Mouse (Mus musculus): Measurements from ENCODE around the gene Gm21905. TPM values are rescaled to one million over a fixed set of nuclear protein-coding genes. Genes with fewer than 3 reads are reported as not detected.
A peak's percentile ranks its signal among the peaks of the same experiment; 100 is the strongest.

Gm21905 gene
- polyA plus RNA-seq (2012; ENCODE audit: insufficient read depth, low replicate concordance): not detected in 2 replicates

DNA sequence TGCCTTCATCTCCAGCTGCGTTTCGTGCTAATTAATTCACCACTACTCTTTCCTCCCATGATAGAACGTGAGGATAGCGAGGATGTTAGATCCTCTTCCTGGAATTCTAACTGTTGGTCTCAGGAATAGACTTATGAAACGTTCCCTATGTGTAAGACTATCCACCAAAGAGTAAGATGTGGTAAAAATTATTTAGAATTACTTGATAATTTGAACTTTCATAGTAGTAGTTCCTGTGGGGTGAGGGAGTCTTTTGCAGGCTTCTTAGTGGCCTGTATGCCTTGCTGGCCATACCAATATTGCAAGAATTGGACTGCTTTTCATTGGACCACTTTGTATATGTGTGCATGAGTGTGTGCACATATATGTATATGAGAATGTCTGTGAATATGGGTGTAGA, at the start of gene Gm21905:
Gene Gm21905 (minus strand): TSS at position 101 of the 400 bp plus-strand sequence.
- H3K4me1 ChIP-seq: peaks cover 63% of the 10 kb centered on the region
- no peaks in the 10 kb centered on the region for H3K9me3 ChIP-seq
- no peak for TF ChIP-seq GATA1 (IDR thresholded peaks at IDR 0.05; ENCODE audit: borderline replicate concordance, low read length)
- no peaks in the 10 kb centered on the region for H3K27me3 ChIP-seq (replicated peaks)
- no peak within 1 kb of the TSS for H3K4me3 ChIP-seq (replicated peaks)
- no peaks in the 10 kb centered on the region for H3K36me3 ChIP-seq (replicated peaks; ENCODE audit: low read length)

- H3K4me1 ChIP-seq: peaks cover 7% of the 10 kb centered on the region; the same call in 1 of the 2 replicates
- no peaks in the 10 kb centered on the region for H3K36me3 ChIP-seq (replicated peaks; ENCODE audit: low read length)
- H3K9me3 ChIP-seq: no peaks in the 10 kb centered on the region
- TF ChIP-seq GATA1 (IDR thresholded peaks at IDR 0.05; ENCODE audit: borderline replicate concordance, low read length) (no peak), FLI1 (IDR thresholded peaks at IDR 0.05; ENCODE audit: low read length) (no peak)
- H3K4me3 ChIP-seq (replicated peaks): no peak overlapping the region
- H3K27me3 ChIP-seq (replicated peaks): no peaks in the 10 kb centered on the region
These were observed 44.2 kb upstream of the Gm21905 start for GRCm38 (mm10) chr5:67990426-67990825.

- H3K36me3 ChIP-seq (replicated peaks; ENCODE audit: low read length): no peaks in the 10 kb centered on the region
- peak overlapping the region; percentile 28 for H3K4me3 ChIP-seq (replicated peaks)
- peaks cover 2% of the 10 kb centered on the region for H3K27me3 ChIP-seq (replicated peaks)
- peaks cover 26% of the 10 kb centered on the region for H3K4me1 ChIP-seq
- no peak for TF ChIP-seq GATA1 (IDR thresholded peaks at IDR 0.05; ENCODE audit: borderline replicate concordance, low read length)
- TF ChIP-seq FLI1 (IDR thresholded peaks at IDR 0.05; ENCODE audit: low read length): no peak
- no peaks in the 10 kb centered on the region for H3K9me3 ChIP-seq
These were observed 35.8 kb upstream of the Gm21905 start for GRCm38 (mm10) chr5:67981946-67982526.

- Histone ChIP-seq H3K4me1 (peaks cover 9% of the 10 kb centered on the region), H3K4me3 (replicated peaks) (no peak overlapping the region), H3K36me3 (replicated peaks; ENCODE audit: low read length) (no peaks in the 10 kb centered on the region), H3K9me3 (no peaks in the 10 kb centered on the region), H3K27me3 (replicated peaks) (no peaks in the 10 kb centered on the region)
- TF ChIP-seq GATA1 (IDR thresholded peaks at IDR 0.05; ENCODE audit: borderline replicate concordance, low read length) (no peak), FLI1 (IDR thresholded peaks at IDR 0.05; ENCODE audit: low read length) (no peak)
These were observed 23.3 kb upstream of the Gm21905 start for GRCm38 (mm10) chr5:67969536-67969935.

- no peaks in the 10 kb centered on the region for H3K9me3 ChIP-seq
- no peaks in the 10 kb centered on the region for H3K36me3 ChIP-seq (replicated peaks; ENCODE audit: low read length)
- peaks cover 16% of the 10 kb centered on the region for H3K4me1 ChIP-seq
- TF ChIP-seq GATA1 (IDR thresholded peaks at IDR 0.05; ENCODE audit: borderline replicate concordance, low read length): no peak
- TF ChIP-seq FLI1 (IDR thresholded peaks at IDR 0.05; ENCODE audit: low read length): no peak
- no peak overlapping the region for H3K4me3 ChIP-seq (replicated peaks)
- H3K27me3 ChIP-seq (replicated peaks): no peaks in the 10 kb centered on the region
These were observed 15.7 kb upstream of the Gm21905 start for GRCm38 (mm10) chr5:67961708-67962629.

GRCm38 (mm10) chr5:67955486-67955885, 9.3 kb upstream of the Gm21905 start:
- Histone ChIP-seq H3K4me1 (peaks cover 4% of the 10 kb centered on the region; the same call in 1 of the 2 replicates), H3K36me3 (replicated peaks; ENCODE audit: low read length) (no peaks in the 10 kb centered on the region), H3K9me3 (peaks cover 5% of the 10 kb centered on the region; the same call in 1 of the 2 replicates), H3K27me3 (replicated peaks) (no peaks in the 10 kb centered on the region), H3K4me3 (replicated peaks) (no peak overlapping the region)
- TF ChIP-seq FLI1 (IDR thresholded peaks at IDR 0.05; ENCODE audit: low read length) (no peak), GATA1 (IDR thresholded peaks at IDR 0.05; ENCODE audit: borderline replicate concordance, low read length) (no peak)

DNA sequence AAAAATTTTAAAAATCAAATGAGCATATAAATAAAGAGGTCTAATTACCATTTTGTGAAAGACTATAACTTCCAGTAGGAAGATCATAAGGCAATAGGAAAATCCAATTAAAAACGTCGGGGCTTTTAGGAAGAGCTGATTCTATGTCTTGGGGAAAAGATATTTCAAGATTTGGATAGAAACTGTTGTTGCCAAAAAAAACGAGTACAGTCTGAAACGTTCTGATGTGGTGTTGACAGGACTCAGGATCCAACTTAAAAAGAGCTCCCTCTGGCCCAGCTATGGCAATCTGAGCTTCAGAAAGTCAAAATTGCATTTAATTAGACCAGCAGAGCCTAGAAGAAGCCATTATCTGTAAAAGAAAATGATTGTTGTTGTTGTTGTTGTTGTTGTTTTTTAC, 7.9 kb upstream of the Gm21905 start:
- no peak for TF ChIP-seq GATA1 (IDR thresholded peaks at IDR 0.05; ENCODE audit: borderline replicate concordance, low read length)
- Histone ChIP-seq H3K4me3 (replicated peaks) (no peak overlapping the region), H3K36me3 (replicated peaks; ENCODE audit: low read length) (no peaks in the 10 kb centered on the region), H3K9me3 (peaks cover 5% of the 10 kb centered on the region; the same call in 1 of the 2 replicates), H3K4me1 (peaks cover 3% of the 10 kb centered on the region; the same call in 1 of the 2 replicates), H3K27me3 (replicated peaks) (no peaks in the 10 kb centered on the region)

DNA sequence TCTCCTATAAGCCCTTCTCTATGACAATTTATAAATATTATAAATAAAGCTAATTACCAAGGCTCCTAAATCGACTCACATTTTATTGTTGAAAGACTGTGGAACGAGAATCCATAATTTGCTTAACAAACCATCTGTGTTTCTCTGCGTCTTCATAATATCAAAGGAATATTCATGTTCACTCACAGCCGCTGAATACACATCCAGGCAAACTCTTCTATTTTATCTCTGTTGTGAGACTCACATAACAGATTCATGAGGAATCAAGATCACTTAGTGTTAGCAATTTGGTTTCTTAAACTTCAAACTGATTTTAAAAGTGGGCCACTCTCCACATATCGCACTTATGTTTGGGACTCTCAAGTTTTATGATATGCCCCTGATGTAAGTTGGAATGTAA, 1.9 kb upstream of the Gm21905 start:
- Histone ChIP-seq H3K9me3 (no peaks in the 10 kb centered on the region), H3K27me3 (replicated peaks) (no peaks in the 10 kb centered on the region), H3K4me1 (peaks cover 45% of the 10 kb centered on the region), H3K36me3 (replicated peaks; ENCODE audit: low read length) (no peaks in the 10 kb centered on the region), H3K4me3 (replicated peaks) (no peak overlapping the region)
- TF ChIP-seq GATA1 (IDR thresholded peaks at IDR 0.05; ENCODE audit: borderline replicate concordance, low read length) (no peak), FLI1 (IDR thresholded peaks at IDR 0.05; ENCODE audit: low read length) (no peak)

DNA sequence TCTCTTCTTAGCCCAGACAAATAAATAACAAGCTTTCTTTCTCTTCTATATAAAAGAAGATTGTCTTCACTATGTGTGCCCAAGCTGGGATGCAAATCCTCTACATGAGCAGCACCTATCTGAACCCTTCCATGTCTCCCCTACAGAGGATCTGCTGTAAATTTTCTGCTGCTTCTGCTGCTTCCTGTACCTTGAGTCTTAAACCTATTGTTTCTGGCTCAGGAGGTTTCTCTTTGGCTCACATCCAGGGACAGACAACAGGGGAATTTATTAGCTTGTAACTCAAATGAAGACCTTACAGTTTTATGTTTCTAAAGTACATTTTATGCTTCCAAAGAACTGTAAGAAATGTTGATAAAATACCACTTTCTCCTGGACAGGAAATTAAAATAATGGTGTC, 785 bp upstream of the Gm21905 start:
- H3K36me3 ChIP-seq (replicated peaks; ENCODE audit: low read length): no peaks in the 10 kb centered on the region
- no peak for TF ChIP-seq GATA1 (IDR thresholded peaks at IDR 0.05; ENCODE audit: borderline replicate concordance, low read length)
- TF ChIP-seq FLI1 (IDR thresholded peaks at IDR 0.05; ENCODE audit: low read length): no peak
- no peak overlapping the region for H3K4me3 ChIP-seq (replicated peaks)
- H3K9me3 ChIP-seq: no peaks in the 10 kb centered on the region
- H3K27me3 ChIP-seq (replicated peaks): no peaks in the 10 kb centered on the region
- H3K4me1 ChIP-seq: peaks cover 56% of the 10 kb centered on the region
